Mouse (Mus musculus): ENCODE data around the gene Saa1. TPM values are rescaled to one million over a fixed set of nuclear protein-coding genes. Genes with fewer than 3 reads are reported as not detected.
"Not testable (repeated sequence)": the region's sequence is repeated elsewhere in the genome, so short reads cannot be mapped to it uniquely, and the experiment has no call there.

The Saa1 gene
- polyA plus RNA-seq, 1 experiment: not detected

- no peaks in the 10 kb centered on the region for H3K9me3 ChIP-seq (ENCODE audit: control insufficient read depth, low read length)
- H3K4me1 ChIP-seq (ENCODE audit: control insufficient read depth): no peaks in the 10 kb centered on the region
- H3K4me3 ChIP-seq (replicated peaks): no peak overlapping the region
- no peaks in the 10 kb centered on the region for H3K27me3 ChIP-seq (ENCODE audit: control insufficient read depth)
- no peaks in the 10 kb centered on the region for H3K36me3 ChIP-seq (ENCODE audit: control insufficient read depth)
- TF ChIP-seq GATA1 (IDR thresholded peaks at IDR 0.05; ENCODE audit: low read length): no peak
- TF ChIP-seq TAL1 (IDR thresholded peaks at IDR 0.05; ENCODE audit: low read length): no peak
Measured at GRCm38 (mm10) chr7:46748459-46748858, 5.7 kb upstream of the Saa1 start.

- H3K9me3 ChIP-seq (ENCODE audit: control insufficient read depth, low read length): no peaks in the 10 kb centered on the region
- TF ChIP-seq TAL1 (IDR thresholded peaks at IDR 0.05; ENCODE audit: low read length): no peak
- TF ChIP-seq GATA1 (IDR thresholded peaks at IDR 0.05; ENCODE audit: low read length): no peak
- no peaks in the 10 kb centered on the region for H3K4me1 ChIP-seq (ENCODE audit: control insufficient read depth)
- no peaks in the 10 kb centered on the region for H3K27me3 ChIP-seq (ENCODE audit: control insufficient read depth)
- no peak overlapping the region for H3K4me3 ChIP-seq (replicated peaks)
- H3K36me3 ChIP-seq (ENCODE audit: control insufficient read depth): no peaks in the 10 kb centered on the region
Measured at GRCm38 (mm10) chr7:46746381-46746780, 3.6 kb upstream of the Saa1 start.

DNA sequence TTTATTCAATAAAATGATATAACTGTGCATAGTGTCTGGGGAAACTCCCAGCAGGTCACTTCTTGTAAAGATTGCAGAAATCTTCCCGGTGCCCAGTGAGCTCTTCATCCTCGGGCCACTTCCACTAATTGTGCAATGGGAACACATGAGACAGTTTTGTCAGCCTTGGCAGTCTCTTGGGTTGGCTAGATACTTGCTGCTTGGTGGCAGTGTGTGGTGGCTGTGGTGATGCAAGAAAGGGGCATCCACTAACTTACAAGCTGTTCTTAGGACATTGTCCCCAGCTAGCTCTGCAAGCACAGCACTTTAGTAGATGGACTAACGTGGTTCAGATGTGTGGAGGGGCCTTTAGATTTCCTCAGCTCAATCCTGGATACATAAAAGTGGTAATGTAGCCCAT is 3.0 kb upstream of the Saa1 start:
- Histone ChIP-seq H3K27me3 (ENCODE audit: control insufficient read depth) (no peaks in the 10 kb centered on the region), H3K9me3 (ENCODE audit: control insufficient read depth, low read length) (no peaks in the 10 kb centered on the region), H3K4me3 (replicated peaks) (no peak overlapping the region), H3K4me1 (ENCODE audit: control insufficient read depth) (no peaks in the 10 kb centered on the region), H3K36me3 (ENCODE audit: control insufficient read depth) (no peaks in the 10 kb centered on the region)
- TF ChIP-seq TAL1 (IDR thresholded peaks at IDR 0.05; ENCODE audit: low read length): no peak
- TF ChIP-seq GATA1 (IDR thresholded peaks at IDR 0.05; ENCODE audit: low read length): no peak

- H3K4me1 ChIP-seq (ENCODE audit: control insufficient read depth); H3K9me3 ChIP-seq (ENCODE audit: control insufficient read depth, low read length); H3K27me3 ChIP-seq (ENCODE audit: control insufficient read depth); H3K36me3 ChIP-seq (ENCODE audit: control insufficient read depth); H3K4me3 ChIP-seq (replicated peaks): not testable (repeated sequence)
Measured at GRCm38 (mm10) chr7:46740041-46740440, 2.7 kb downstream of the Saa1 start.

DNA sequence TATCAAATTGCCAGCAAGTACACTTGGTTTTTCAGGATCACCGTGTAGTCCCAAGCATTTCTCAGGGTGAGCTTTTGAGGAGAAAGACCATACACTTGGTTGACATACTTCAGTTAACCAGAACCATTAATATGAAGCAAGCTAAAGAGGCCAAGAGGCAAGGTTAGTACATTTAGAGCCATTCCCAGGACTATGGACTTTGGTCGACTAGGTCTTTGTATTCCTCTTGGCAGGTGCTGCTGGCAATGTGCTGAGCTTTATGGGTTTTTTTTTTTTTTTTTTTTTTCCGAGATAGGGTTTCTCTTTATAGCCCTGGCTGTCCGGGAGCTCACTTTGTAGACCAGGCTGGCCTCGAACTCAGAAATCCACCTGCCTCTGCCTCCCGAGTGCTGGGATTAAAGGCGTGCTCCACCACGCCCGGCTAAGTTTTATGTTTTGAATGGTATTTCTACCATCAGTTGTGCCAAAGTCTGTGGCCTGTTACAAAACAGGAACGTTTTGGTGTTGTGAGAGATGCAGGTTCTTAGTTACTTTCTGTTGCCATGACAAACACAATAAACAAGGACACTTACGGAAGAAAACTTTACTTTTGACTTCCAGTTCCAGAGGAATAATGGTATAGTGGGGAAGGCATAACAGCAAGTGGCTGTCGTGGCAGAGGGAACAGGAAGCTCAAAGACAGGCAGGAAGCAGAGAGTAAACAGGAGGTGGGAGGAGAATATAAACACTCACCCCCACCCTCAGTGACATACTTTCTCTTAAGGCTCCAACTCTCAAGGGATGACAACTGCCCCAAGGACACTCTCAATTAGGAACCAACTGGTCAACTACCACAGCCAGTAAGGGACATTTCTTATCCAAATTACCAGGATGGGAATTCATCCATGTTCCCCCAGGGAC is 4.0 kb downstream of the Saa1 start:
- TF ChIP-seq TAL1 (IDR thresholded peaks at IDR 0.05; ENCODE audit: low read length) (no peak), GATA1 (IDR thresholded peaks at IDR 0.05; ENCODE audit: low read length) (no peak)
- Histone ChIP-seq H3K4me3 (replicated peaks) (no peak overlapping the region), H3K9me3 (ENCODE audit: control insufficient read depth, low read length) (no peaks in the 10 kb centered on the region), H3K36me3 (ENCODE audit: control insufficient read depth) (no peaks in the 10 kb centered on the region), H3K4me1 (ENCODE audit: control insufficient read depth) (no peaks in the 10 kb centered on the region), H3K27me3 (ENCODE audit: control insufficient read depth) (no peaks in the 10 kb centered on the region)

DNA sequence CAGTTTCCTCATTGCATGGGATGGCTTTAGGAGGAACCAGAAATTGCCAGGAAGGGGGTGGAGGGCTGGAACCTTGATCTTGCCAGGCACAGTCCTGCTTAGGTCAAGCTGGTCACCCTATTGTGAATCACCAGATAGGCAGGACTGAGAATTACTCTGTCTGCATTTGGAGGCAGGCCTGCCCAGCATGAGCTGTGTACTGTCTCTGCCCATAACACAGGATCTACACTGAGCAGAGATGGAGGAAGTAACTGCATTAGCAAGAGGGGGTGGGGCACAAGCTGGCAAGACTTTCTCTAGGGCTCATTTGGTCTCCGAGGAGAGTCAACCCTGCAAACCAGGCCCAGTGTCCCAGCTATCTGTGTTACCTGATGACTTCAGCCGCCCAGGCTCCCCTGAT is 7.8 kb downstream of the Saa1 start:
- no peak for TF ChIP-seq GATA1 (IDR thresholded peaks at IDR 0.05; ENCODE audit: low read length)
- TF ChIP-seq TAL1 (IDR thresholded peaks at IDR 0.05; ENCODE audit: low read length): no peak
- H3K36me3 ChIP-seq (ENCODE audit: control insufficient read depth): no peaks in the 10 kb centered on the region
- no peaks in the 10 kb centered on the region for H3K4me1 ChIP-seq (ENCODE audit: control insufficient read depth)
- H3K27me3 ChIP-seq (ENCODE audit: control insufficient read depth): no peaks in the 10 kb centered on the region
- H3K9me3 ChIP-seq (ENCODE audit: control insufficient read depth, low read length): no peaks in the 10 kb centered on the region
- no peak overlapping the region for H3K4me3 ChIP-seq (replicated peaks)

- Histone ChIP-seq H3K27me3 (ENCODE audit: control insufficient read depth) (no peaks in the 10 kb centered on the region), H3K4me1 (ENCODE audit: control insufficient read depth) (no peaks in the 10 kb centered on the region), H3K4me3 (replicated peaks) (no peak within 1 kb of the TSS), H3K9me3 (ENCODE audit: control insufficient read depth, low read length) (no peaks in the 10 kb centered on the region), H3K36me3 (ENCODE audit: control insufficient read depth) (no peaks in the 10 kb centered on the region; the same call in 1 of the 2 replicates)
- TF ChIP-seq GATA1 (IDR thresholded peaks at IDR 0.05; ENCODE audit: low read length): no peak
- no peak for TF ChIP-seq TAL1 (IDR thresholded peaks at IDR 0.05; ENCODE audit: low read length)
Measured at GRCm38 (mm10) chr7:46732458-46732857, 10.3 kb downstream of the Saa1 start, which contains the start of gene Saa4. Gene Saa4, minus strand, starts transcription at chr7:46732603.

- Histone ChIP-seq H3K27me3 (ENCODE audit: control insufficient read depth) (no peaks in the 10 kb centered on the region), H3K4me1 (ENCODE audit: control insufficient read depth) (no peaks in the 10 kb centered on the region), H3K9me3 (ENCODE audit: control insufficient read depth, low read length) (no peaks in the 10 kb centered on the region), H3K36me3 (ENCODE audit: control insufficient read depth) (no peaks in the 10 kb centered on the region; the same call in 1 of the 2 replicates), H3K4me3 (replicated peaks) (no peak overlapping the region)
- no peak for TF ChIP-seq GATA1 (IDR thresholded peaks at IDR 0.05; ENCODE audit: low read length)
- no peak for TF ChIP-seq TAL1 (IDR thresholded peaks at IDR 0.05; ENCODE audit: low read length)
Measured at GRCm38 (mm10) chr7:46727584-46727983, 15.2 kb downstream of the Saa1 start.

DNA sequence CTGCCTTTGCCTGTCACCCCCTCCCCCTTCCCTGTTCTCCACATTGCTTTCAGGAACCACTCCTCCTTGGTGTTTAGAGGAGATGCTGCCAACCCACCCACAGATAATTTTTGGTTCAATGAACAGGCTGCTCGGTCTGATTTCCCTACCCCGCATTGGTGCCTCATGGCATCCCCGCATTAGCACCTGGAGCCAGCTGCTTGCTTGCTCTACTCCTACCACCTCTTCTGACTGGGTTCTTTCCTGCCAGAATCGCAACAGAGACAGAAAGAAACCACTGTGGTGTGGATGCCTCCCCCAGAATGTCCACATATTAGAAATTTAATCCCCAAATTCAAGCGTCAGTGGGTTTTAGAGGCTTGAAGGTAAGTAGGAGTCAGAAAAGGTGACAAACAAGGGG is 18.4 kb downstream of the Saa1 start:
- TF ChIP-seq TAL1 (IDR thresholded peaks at IDR 0.05; ENCODE audit: low read length) (no peak), GATA1 (IDR thresholded peaks at IDR 0.05; ENCODE audit: low read length) (no peak)
- no peaks in the 10 kb centered on the region for H3K9me3 ChIP-seq (ENCODE audit: control insufficient read depth, low read length)
- no peaks in the 10 kb centered on the region; the same call in 1 of the 2 replicates for H3K36me3 ChIP-seq (ENCODE audit: control insufficient read depth)
- no peak overlapping the region for H3K4me3 ChIP-seq (replicated peaks)
- H3K27me3 ChIP-seq (ENCODE audit: control insufficient read depth): no peaks in the 10 kb centered on the region
- H3K4me1 ChIP-seq (ENCODE audit: control insufficient read depth): no peaks in the 10 kb centered on the region
